Mouse (Mus musculus): Measurements from ENCODE around the gene Slc39a13.
"Not testable (repeated sequence)": the region's sequence is repeated elsewhere in the genome, so short reads cannot be mapped to it uniquely, and the experiment has no call there.

Gene Slc39a13

DNA sequence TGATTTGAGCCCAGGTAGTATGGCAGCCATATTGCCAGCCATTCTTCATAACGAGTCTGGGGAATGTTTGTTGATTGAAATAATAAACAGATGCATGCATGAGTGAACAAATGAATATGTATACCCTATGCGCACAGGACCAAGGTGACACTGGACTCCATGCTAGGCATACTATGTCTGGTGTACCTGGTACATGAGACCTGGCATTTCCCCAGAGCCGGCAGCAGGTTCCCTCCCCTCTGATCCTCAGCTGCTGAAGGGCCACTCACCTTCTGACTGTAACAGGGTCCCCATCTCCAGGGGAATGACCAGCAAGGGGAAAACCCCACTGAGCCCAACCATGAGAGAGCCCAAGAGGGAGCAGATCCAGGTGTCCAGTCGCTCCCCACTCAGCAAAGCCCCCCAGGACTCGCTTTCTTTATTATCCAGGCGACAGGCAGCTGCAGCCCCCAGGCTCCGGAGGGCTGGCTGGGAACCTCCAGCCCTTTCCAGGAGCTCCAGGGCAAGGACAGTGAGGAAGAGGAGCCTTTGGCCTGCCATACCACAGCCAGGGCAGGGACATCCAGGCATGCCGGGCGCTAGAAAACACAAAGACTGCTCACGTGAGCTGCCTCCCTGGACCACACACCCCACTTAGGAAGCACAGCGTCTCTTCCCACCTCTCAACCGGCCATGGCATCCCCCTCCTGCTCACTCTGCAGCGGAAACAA is 1.9 kb downstream of the Slc39a13 start:
- in situ Hi-C loops (cut with MboI, MseI): no loop called here

DNA sequence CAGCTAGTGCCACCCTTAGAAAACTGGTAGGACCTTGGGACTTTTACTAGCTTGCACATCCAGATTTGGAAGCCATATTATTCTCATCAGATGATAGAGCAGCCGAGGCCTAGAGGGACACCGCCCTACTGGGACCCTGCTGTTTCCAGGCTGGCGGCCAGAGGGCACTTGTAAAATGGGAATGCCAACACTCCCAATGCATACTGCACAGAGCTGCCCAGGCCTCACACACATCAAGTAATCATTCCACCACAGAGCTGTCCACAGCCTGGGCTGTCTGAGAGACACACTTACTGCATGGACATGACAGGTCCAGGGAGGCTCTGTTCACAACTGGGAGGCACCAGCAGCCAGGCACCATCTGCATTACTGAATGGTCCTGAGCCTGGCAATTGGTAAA is 3.8 kb downstream of the Slc39a13 start:
- in situ Hi-C loops (cut with MboI, MseI): no loop called here

DNA sequence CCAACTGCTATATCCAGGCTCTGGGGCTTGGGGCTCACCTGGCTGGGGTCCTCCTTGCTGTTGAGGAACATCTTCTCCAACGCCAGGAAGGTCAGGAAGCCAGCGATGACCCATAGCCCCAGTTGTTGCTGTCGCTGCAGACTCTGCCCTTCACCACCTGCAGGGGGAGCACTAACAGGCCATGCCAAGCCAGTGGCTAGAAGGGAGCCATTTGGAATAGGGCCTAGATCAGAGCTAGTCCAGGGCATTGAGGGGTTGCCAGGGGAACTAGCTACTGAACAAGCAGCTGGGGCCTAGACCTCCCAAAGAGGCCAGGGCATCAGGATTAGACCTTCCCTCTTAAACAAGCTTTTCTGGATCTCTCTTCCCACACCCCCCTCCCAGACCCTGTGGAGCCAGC is 4.7 kb downstream of the Slc39a13 start:
- in situ Hi-C loops (cut with MboI, MseI): no loop called here

DNA sequence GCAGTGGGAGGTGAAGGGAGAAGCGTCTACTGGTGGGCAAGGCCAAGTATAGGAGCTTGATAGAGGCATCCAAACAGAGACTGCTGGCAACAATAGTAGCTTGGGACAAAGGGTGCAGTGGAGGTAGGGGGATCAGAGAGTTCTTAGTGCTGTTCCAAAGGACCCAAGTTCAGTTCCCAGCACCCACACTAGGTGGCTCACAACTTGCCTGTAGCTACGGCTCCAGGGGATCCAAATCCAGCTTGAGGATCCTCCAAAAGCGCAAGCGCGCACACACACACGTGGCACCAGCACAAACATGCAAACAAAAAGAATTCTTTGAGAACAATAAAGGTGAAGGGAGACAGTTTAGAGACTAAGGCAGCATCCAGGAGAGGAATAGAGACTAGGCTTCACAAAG is 6.0 kb downstream of the Slc39a13 start:
- in situ Hi-C loops (cut with MboI, MseI): loop anchor here (5.0 kb wide), 1 partner anchor 33 kb away; no protein-coding TSS in a partner anchor

DNA sequence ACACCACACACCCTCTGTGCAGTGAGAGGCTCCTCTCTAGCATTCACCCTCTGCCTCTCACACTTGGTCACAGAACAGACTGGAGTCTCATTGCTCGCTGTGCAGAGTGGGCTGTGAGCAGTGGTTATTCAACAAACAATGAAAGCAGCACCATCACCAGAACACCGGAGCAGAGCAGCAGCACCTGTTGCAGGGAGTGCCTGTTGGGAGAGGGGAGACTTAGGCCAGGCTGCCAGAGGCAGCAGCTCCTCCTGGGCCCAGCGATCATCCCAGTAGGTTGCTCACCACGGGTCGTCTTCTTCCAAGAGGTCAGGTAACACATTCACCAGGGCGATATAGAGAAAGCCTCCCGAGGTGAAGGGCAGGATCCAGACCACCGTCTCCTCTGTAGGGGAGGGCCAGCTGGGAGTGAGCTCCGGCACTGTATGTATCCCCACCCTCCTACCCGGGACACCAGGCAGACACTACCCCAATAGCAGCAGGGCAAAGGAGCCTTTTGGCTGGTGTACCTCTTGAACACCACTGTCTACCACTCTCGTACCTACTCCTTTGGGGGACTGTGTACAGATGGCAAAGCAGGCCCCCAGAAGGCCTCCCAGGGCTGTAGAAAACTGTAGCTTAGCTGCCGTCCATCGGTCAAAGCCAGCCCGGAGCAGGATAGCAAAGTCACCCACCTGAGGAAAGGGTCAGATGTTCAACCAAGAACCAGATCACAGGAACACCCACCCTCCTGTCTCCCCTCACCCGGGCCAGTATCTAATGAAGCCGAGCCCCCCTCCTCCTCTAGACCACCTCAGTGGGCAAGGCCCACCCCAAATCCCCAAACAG is 7.2 kb downstream of the Slc39a13 start:
- in situ Hi-C loops (cut with MboI, MseI): loop anchor here (5.0 kb wide), 1 partner anchor 34 kb away; no protein-coding TSS in a partner anchor

DNA sequence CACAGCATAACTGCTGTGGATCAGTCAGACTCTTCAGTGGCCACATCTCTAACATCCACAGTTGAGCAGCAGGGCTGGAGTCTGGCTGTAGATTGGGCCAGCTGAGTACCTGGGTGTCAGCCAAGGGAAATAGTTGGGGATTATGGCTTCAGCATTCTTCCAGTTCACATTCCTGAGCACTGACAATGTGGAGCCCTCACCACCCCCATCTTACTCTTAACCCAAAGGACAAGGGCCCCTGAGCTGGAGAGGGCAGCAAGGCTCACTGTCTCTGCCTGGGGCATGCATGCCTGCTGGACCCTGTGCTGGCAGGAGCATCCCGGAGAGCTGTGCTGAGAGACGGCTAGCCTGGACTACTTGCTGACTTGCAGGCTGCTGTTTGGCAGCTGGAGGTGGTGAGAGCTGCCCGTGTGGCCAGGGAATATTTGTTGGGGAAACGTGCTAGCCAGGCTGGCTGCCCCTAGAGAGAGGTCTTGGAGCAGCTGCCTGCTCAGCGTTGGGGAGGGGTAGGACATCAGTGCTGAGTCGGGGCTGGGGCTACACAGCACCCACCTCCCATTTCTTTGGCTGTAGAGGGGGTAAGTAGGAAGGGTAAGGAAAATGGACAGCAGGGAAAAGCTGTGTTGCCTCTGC is 8.3 kb downstream of the Slc39a13 start:
- in situ Hi-C loops (cut with MboI, MseI): loop anchor here (5.0 kb wide), 1 partner anchor 35 kb away; no protein-coding TSS in a partner anchor

DNA sequence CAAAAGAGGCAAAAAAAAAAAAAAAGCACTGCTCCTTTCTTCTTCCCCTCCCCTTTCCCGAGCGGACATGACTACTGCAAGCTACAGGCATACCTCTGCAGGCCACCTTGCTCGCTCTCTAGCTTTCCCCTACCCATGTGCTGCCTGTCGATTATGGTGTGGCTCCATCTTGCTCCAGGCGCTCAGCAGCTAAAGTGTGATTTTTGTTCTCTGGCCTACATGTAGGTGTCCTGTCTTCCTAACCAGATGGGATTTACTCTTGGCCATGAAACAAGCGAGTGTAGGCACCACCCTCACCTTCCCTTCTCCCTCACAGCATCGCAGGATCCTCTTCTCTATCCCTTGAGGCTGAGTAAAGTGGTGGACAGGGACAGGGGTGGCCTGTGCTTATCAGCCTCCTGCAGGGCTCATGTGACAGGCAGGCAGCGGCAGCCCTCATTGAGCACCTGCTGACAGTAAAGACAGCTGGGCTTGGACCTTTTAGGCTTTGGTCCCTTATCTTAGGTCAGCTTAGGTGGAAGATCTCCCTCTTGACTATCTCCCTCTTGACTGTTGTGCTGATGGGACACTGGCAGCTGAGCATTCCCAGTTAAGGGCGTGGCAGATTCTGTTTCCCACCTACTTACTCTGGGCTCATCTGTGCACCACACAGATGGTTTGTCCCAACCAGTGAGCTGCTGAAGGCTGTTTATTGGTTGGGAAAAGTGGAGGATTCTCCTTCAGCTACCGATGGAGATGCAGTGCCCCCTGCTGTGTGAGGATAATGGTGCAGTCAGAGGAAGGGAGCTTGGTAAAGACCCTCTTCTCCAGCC is 9.5 kb downstream of the Slc39a13 start:
- in situ Hi-C loops (cut with MboI, MseI): loop anchor here (5.0 kb wide), 1 partner anchor 37 kb away; no protein-coding TSS in a partner anchor

DNA sequence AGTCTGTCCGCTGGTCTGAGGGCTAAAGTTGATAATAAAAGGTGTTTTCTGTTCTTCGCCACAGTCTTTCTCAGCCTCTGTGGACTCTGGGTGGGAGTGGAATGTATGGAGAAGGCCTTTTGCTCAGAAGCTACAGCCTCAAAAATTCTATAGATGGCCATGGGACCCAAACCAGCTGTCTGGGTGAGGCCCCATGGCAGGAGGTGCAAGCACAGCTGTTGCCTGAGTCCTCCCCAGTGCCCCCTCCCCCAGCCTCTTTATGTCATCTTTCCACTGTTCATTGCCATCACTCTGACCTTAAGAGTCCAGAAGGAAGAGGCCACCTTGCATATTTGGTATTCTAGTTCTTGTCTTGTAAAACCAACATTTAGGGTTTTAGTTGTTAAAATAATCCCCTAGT is 10.8 kb downstream of the Slc39a13 start:
- in situ Hi-C loops (cut with MboI, MseI): no loop called here

DNA sequence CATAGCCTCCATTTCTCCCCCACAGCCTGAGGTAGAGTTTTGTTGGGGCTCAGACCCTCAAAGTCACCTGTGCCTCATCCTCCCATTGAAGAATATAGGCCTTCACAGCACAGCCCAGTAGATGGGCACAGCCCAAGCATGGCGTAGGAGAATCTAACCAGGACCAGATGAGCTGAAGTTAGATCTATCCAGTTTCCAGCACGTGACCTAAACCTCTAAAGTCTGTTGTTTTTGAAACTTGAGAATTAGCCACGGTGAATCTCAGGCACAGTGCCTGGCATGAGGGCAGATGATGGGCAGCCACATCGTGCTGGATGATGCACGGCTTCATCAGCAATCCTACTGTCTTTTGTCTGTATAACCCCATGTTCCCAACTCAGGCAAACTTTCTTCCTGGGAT is 11.8 kb downstream of the Slc39a13 start:
- in situ Hi-C loops (cut with MboI, MseI): no loop called here

DNA sequence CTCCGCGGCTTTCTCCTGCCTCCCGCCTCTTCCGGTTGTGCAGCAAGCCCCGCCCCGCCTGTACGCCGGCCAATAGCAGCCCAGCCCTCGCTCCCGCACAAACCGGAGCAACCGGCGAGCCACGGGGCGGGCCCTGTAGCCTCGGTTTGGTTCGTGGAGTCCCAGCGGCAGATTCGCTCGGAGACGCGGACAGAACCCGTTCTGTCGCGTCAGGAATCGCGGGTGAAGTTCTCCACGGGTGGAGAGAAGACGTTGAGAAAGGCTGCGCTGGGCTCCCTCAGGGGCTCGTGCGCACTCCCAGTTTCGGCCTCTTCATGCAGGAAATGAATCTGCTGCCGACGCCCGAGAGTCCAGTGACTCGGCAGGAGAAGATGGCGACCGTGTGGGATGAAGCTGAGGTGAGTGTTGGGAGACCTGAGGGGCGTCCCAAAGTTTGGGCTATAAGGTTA is 16.3 kb downstream of the Slc39a13 start, which contains the start of gene Psmc3:
Gene Psmc3 (plus strand): TSS at position 76 of the 449 bp plus-strand sequence.
- in situ Hi-C loops (cut with MboI, MseI): no loop called here

DNA sequence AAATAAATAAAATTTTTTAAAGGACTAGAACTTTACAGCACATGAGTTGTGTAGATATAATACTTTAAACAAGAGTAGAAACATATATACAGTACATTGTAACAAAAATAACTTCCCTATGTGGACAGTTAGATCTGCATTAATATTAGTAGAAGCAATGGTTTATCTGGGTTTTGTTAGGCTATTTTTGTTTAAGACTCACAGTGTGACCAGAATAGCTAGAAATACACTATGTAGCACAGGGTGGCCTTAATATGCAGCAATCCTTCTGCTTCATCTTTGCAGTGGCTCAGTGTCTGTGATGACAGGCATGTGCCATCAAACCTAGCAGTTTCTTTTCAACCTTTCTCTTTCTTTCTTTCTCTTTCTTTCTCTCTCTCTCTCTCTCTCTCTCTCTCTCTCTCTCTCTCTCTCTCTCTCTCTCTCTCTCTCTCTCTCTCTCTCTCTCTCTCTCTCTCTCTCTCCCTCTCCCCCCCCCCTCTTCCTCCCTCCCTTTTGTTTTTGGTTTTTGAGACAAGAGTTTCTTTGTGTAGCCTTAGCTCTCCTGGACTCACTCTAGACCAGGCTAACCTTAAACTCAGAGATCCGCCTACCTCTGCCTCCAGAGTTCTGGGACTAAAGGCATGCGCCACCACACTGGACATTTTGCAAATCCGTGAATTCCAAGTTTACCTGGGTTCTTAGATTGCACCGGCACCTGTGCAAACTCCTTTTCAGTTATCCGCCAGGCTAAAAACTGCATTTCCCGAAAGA is 16.9 kb downstream of the Slc39a13 start:
- in situ Hi-C loops (cut with MboI, MseI): no loop called here

DNA sequence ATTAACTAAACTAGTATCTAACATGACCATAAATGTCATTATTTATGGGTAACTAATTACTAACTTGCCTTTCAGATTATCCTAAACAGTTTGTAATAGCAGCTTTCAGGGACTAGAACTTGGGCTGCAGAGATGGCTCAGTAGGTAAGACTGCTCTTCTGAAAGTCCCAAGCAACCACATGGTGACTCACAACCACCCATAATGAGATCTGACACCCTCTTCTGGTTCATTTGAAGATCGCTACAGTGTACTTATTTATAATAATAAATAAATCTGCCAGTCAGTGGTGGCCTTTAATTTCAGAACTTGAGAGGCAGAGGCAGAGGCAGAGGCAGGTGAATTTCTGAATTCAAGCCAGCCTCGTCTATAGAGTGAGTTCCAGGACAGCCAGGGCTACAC is 17.5 kb downstream of the Slc39a13 start:
- in situ Hi-C loops (cut with MboI, MseI): no loop called here

DNA sequence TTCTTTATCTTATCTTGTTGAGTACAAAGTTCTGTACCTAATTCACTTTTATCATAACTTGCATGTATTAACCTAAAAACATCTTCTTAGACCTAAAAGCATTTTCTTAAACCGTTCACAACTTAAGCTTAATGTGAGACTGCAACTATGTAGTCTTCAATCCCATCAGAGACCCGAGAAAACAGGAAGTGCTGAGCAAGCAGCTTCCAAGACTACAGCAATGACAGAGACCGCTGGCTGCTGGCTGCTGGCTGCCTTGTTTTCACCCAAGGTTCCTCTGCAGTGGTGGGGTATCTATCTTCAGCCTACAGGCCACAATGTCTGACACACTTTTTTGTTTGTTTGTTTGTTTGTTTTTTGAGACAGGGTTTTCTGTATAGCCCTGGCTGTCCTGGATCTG is 18.3 kb downstream of the Slc39a13 start:
- in situ Hi-C loops (cut with MboI, MseI): no loop called here

DNA sequence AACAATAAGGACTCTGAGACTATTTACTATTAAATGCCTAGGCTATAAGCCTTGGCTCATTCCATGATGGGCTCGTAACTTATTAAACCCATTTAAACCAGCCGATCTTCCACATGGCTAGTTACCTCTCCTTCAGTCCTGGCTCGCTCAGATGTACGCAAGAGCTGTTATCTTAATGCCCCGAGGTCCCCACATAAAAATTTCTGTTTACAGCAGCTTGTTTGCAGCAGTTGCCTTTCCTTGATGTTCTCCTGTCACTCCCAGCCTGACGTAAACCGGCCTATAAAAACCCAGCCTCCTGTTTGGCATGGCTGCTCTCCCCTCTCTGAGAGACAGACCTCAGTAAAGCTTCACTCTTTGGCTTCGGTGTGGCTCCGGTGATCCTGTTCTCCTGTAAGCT is 22.9 kb downstream of the Slc39a13 start:
- in situ Hi-C loops (cut with MboI, MseI): no loop called here

DNA sequence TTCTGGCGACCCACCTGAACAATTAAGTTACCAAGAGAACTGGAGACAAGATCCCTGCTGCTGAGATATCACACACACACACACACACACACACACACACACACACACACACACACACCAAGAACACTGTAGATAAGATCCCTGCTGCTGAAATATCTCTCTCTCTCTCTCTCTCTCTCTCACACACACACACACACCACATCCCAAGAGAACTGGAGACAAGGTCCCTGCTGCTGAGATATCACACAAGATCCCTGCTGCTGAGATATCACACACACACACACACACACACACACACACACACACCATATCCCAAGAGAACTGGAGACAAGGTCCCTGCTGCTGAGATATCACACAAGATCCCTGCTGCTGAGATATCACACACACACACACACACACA is 24.4 kb downstream of the Slc39a13 start:
- in situ Hi-C loops (cut with MboI, MseI): not testable (repeated sequence)

DNA sequence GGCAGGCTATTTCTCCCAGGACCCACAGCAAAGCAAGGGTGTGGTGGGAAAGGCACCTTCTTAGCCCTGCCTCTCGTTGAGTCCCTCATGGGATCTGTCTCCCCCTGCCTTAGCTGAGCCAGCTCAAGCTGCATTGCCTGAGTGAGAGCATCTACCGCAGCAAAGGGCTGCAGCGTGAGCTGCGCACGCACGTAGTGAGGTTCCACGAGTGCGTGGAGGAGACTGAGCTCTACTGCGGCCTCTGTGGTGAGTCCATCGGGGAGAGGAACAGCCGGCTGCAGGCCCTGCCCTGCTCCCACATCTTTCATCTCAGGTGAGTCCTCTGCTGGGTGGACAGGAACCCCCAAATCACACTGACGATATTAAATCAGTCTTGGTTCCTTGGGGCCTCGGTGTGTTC is 25.5 kb downstream of the Slc39a13 start:
- in situ Hi-C loops (cut with MboI, MseI): no loop called here

DNA sequence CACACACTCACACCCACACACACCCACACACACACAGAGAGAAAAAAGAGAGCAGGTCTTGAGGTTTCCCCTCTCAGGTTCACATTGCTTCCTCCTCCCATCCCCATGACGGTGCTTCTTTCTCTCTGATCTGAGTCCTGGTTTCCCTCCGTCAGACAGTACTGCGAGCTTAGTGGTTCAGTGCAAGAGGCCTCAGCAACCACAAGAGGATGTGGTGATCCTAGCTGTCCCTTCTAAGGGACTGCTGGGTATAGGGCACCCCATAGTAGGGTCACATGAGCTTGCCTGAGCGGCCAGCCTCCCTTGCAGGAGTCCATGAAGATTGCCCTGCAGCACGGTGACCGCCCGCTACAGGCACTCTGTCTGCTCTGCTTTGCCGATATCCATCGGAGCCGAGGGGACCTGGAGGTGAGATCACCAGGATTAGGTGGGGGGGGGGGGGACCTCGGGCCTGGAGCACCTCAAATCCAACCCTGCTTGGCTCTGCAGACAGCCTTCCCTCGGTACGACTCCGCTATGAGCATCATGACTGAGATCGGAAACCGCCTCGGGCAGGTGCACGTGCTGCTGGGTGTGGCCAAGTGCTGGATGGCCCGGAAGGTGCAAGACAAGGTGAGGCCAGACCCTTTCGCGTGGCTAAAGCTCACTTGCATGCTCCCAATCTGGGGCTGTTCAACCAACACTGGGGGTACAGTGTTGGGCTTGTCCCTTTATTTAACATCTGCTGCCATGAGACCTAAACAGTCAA is 27.4 kb downstream of the Slc39a13 start:
- in situ Hi-C loops (cut with MboI, MseI): no loop called here

DNA sequence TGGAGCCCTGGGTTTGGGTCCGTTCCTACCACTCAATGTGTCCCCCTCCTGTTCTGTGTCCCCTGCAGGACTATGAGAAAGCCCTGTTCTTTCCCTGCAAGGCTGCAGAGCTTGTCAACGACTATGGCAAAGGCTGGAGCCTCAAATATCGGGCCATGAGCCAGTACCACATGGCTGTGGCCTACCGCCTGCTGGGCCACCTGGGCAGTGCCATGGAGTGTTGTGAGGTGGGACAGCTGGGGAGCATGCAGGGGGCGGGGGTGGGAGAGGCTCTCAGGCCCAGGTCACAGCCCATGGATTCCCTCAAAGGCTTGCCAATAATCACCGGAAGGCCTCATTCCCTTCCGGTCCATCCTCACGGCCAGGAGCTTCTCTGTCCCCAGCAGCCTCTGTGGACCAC is 28.4 kb downstream of the Slc39a13 start:
- in situ Hi-C loops (cut with MboI, MseI): no loop called here

DNA sequence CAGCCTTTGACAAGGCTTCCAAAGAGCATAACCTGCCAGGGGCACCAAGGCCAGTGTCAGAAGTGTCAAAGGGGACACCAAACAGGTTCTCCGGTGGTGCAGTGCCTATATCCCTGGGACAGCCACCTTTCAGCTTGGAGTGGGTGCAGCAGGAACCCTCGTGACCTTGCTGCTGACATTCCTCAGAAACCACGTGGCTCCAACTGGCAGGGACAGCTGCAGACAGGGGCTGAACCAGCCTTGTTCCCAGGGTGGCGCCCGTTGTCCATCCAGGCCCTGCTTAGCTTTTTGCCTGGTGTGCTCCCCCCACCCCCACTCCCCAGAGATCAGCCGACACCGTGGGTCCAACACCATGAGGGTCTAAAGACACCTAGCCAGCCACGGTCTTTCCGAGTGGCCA is 34.8 kb downstream of the Slc39a13 start, which contains the start of gene Rapsn:
Gene Rapsn (plus strand): TSS at position 236 of the 400 bp plus-strand sequence.
- in situ Hi-C loops (cut with MboI, MseI): loop anchor here (5.0 kb wide), 1 partner anchor 62 kb away; no protein-coding TSS in a partner anchor

DNA sequence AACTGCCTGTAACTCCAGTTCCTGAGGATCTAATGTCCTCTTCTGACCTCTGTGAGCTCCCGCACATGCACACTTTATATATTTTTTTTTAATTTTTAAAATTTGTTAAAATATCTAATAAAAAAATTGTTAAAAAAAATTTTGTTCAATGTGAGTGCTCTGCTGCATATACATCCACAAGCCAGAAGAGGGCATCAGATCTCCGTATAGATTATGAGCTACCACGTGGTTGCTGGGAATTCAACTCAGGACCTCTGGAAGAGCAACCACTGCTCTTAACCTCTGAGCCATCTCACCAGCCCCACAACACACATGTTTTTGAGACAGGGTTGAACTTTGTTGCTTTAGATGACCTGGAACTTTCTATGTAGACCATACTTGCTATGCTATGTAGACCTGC is 37.2 kb downstream of the Slc39a13 start:
- in situ Hi-C loops (cut with MboI, MseI): no loop called here

All from T-helper 1 cell (primary cell).